In genomic region chr4:155840076-155841002, GRCm38 (mm10) we compare ENCODE assay signal across 8 mouse cellular contexts. TPM values are rescaled to one million over a fixed set of nuclear protein-coding genes. Genes with fewer than 3 reads are reported as not detected.
DNase-seq lines count a peak whose midpoint lies in the region; ATAC-seq and TF ChIP-seq lines count a peak whose summit lies in the region.

No protein-coding gene starts in this region.

- H3ac ChIP-seq in C2C12 (ENCODE audit: control insufficient read depth, insufficient read length, low read depth) = peak overlapping the region; percentile 61

- peaks cover 25% of the 10 kb centered on the region for H3K36me3 ChIP-seq in heart, embryonic 10.5 days
- peaks cover 9% of the 10 kb centered on the region for H3K36me3 ChIP-seq in C2C12 (ENCODE audit: control insufficient read depth, insufficient read depth)
- H3K36me3 ChIP-seq in embryonic facial prominence, embryonic 14.5 days (ENCODE audit: control insufficient read depth, insufficient read depth, low read length) = peaks cover 14% of the 10 kb centered on the region; the same call in 1 of the 2 replicates
- H3K36me3 ChIP-seq in intestine, embryonic 16.5 days (ENCODE audit: control insufficient read depth, insufficient read depth, low read length) = no peaks in the 10 kb centered on the region

- H3K4me3 ChIP-seq in heart, embryonic 10.5 days = peak overlapping the region; percentile 70
- peak overlapping the region; percentile 37 for H3K4me3 ChIP-seq in C2C12 (ENCODE audit: insufficient read depth, poor library complexity, severe bottlenecking)
- H3K4me3 ChIP-seq in embryonic facial prominence, embryonic 14.5 days (ENCODE audit: low read depth, low read length) = peak overlapping the region; percentile 52
- peak overlapping the region; percentile 60 for H3K4me3 ChIP-seq in intestine, embryonic 16.5 days (ENCODE audit: low read length)

- no peak for DNase-seq in heart, embryonic 10.5 days (ENCODE audit: low spot score)
- no peak for DNase-seq in heart, adult 11 months
- DNase-seq in embryonic facial prominence, embryonic 14.5 days (ENCODE audit: low spot score) = no peak
- peak; percentile 36 for DNase-seq in neural tube, embryonic 10.5 days (ENCODE audit: extremely low spot score, low spot score)
- no peak for DNase-seq in cerebellum, adult 9-10 months
- no peak for DNase-seq in layer of hippocampus, postnatal 10 days (ENCODE audit: low spot score in 2 of 2)

- peaks cover 17% of the 10 kb centered on the region for H3K27me3 ChIP-seq in heart, embryonic 10.5 days (ENCODE audit: insufficient read depth, poor library complexity, severe bottlenecking)
- H3K27me3 ChIP-seq in C2C12 (ENCODE audit: control insufficient read depth, insufficient read depth, insufficient read length) = no peaks in the 10 kb centered on the region
- H3K27me3 ChIP-seq in embryonic facial prominence, embryonic 14.5 days (replicated peaks; ENCODE audit: control insufficient read depth, insufficient read depth, low read length) = no peaks in the 10 kb centered on the region
- H3K27me3 ChIP-seq in intestine, embryonic 16.5 days (replicated peaks; ENCODE audit: control insufficient read depth, insufficient read depth, low read length) = no peaks in the 10 kb centered on the region

- H3K9me3 ChIP-seq in heart, embryonic 10.5 days = no peaks in the 10 kb centered on the region
- H3K9me3 ChIP-seq in embryonic facial prominence, embryonic 14.5 days (ENCODE audit: control insufficient read depth, low read length) = no peaks in the 10 kb centered on the region
- no peaks in the 10 kb centered on the region for H3K9me3 ChIP-seq in intestine, embryonic 16.5 days (ENCODE audit: control insufficient read depth, low read length)

- H3K27ac ChIP-seq in heart, embryonic 10.5 days = peak overlapping the region; percentile 87
- peak overlapping the region; percentile 81 for H3K27ac ChIP-seq in embryonic facial prominence, embryonic 14.5 days (replicated peaks; ENCODE audit: low read depth, low read length)
- peak overlapping the region; percentile 93 for H3K27ac ChIP-seq in intestine, embryonic 16.5 days (ENCODE audit: low read length)

- WGBS in heart, embryonic 10.5 days = 5% methylated on average over 8 of the region's 8 CpGs
- WGBS in embryonic facial prominence, embryonic 14.5 days = 4% methylated on average over 7 of the region's 8 CpGs
- 12% methylated on average over 8 of the region's 8 CpGs for WGBS in intestine, embryonic 16.5 days

- H3K79me3 ChIP-seq in C2C12 (ENCODE audit: low read depth) = peaks cover 4% of the 10 kb centered on the region

- H3K79me2 ChIP-seq in C2C12 (ENCODE audit: control insufficient read depth, insufficient read depth) = peaks cover 14% of the 10 kb centered on the region

- peaks cover 47% of the 10 kb centered on the region for H3K4me1 ChIP-seq in heart, embryonic 10.5 days
- peaks cover 30% of the 10 kb centered on the region for H3K4me1 ChIP-seq in embryonic facial prominence, embryonic 14.5 days (ENCODE audit: control insufficient read depth, insufficient read depth, low read length)
- H3K4me1 ChIP-seq in intestine, embryonic 16.5 days (ENCODE audit: control insufficient read depth, insufficient read depth, low read length) = peaks cover 30% of the 10 kb centered on the region

- H3K9ac ChIP-seq in embryonic facial prominence, embryonic 14.5 days (ENCODE audit: low read depth, low read length) = peak overlapping the region; percentile 69
- H3K9ac ChIP-seq in intestine, embryonic 16.5 days (ENCODE audit: low read depth, low read length) = peak overlapping the region; percentile 75

- H3K4me2 ChIP-seq in embryonic facial prominence, embryonic 14.5 days (ENCODE audit: low read depth, low read length) = peak overlapping the region; percentile 94
- H3K4me2 ChIP-seq in intestine, embryonic 16.5 days (ENCODE audit: low read depth, low read length) = peak overlapping the region; percentile 97

- no peak for TF ChIP-seq CTCF in C2C12 (IDR thresholded peaks at IDR 0.05; ENCODE audit: control insufficient read depth, insufficient read depth, insufficient read length)

- no peak for ATAC-seq in embryonic facial prominence, embryonic 14.5 days (ENCODE audit: low read depth)
- no peak; the same call in 1 of the 2 replicates for ATAC-seq in intestine, embryonic 16.5 days

TF ChIP-seq in C2C12, 6 proteins besides CTCF, POLR2A, EP300 and RAD21:
- TF ChIP-seq USF1 (IDR thresholded peaks at IDR 0.05; ENCODE audit: low read depth) (no peak), CEBPB (IDR thresholded peaks at IDR 0.05; ENCODE audit: low read depth) (no peak), MYOD1 (IDR thresholded peaks at IDR 0.05; ENCODE audit: control insufficient read depth, insufficient read length, low read depth) (no peak), FOSL1 (IDR thresholded peaks at IDR 0.05; ENCODE audit: insufficient read depth, low read length, poor library complexity, severe bottlenecking) (no peak), MYOG (IDR thresholded peaks at IDR 0.05; ENCODE audit: control insufficient read depth, extremely low read depth, insufficient read length) (no peak), MAX (IDR thresholded peaks at IDR 0.05) (no peak)

RNA-seq across cellular contexts. Expression of gene Mxra8, which starts 0.9 kb away (rescaled TPM):
- polyA plus RNA-seq in heart, embryonic 10.5 days (2016; fragmentation: Nextera tagmentation; extraction: Ambion mirVana) = 39.0 and 50.5 TPM in 2 replicates
- polyA plus RNA-seq in C2C12 (2012; fragmentation: generic; extraction: Trizol) = 38.0 TPM
- 138 and 142 TPM in 2 replicates for polyA plus RNA-seq in embryonic facial prominence, embryonic 14.5 days (2014; fragmentation: Nextera tagmentation; extraction: Ambion mirVana)
- polyA plus RNA-seq in intestine, embryonic 16.5 days (2015; fragmentation: Nextera tagmentation; extraction: Ambion mirVana) = 76.3 and 80.5 TPM in 2 replicates
- 10 to 100 TPM; 14.1 to 16.0 TPM for total RNA-seq in layer of hippocampus, postnatal 10 days (2021)

RNA-seq across cellular contexts. Expression of gene Dvl1, which starts 6.9 kb away (rescaled TPM):
- polyA plus RNA-seq in heart, embryonic 10.5 days (2016; fragmentation: Nextera tagmentation; extraction: Ambion mirVana) = 2.8 and 3.6 TPM in 2 replicates
- 46.6 TPM for polyA plus RNA-seq in C2C12 (2012; fragmentation: generic; extraction: Trizol)
- polyA plus RNA-seq in embryonic facial prominence, embryonic 14.5 days (2014; fragmentation: Nextera tagmentation; extraction: Ambion mirVana) = 9.7 and 12.0 TPM in 2 replicates
- 3.7 and 4.7 TPM in 2 replicates for polyA plus RNA-seq in intestine, embryonic 16.5 days (2015; fragmentation: Nextera tagmentation; extraction: Ambion mirVana)
- 10 to 100 TPM; 69.5 to 82.8 TPM for total RNA-seq in layer of hippocampus, postnatal 10 days (2021)

RNA-seq across cellular contexts. Expression of gene Aurkaip1, which starts 9.3 kb away (rescaled TPM):
- 157 and 170 TPM in 2 replicates for polyA plus RNA-seq in heart, embryonic 10.5 days (2016; fragmentation: Nextera tagmentation; extraction: Ambion mirVana)
- polyA plus RNA-seq in C2C12 (2012; fragmentation: generic; extraction: Trizol) = 140 TPM
- 126 and 129 TPM in 2 replicates for polyA plus RNA-seq in embryonic facial prominence, embryonic 14.5 days (2014; fragmentation: Nextera tagmentation; extraction: Ambion mirVana)
- polyA plus RNA-seq in intestine, embryonic 16.5 days (2015; fragmentation: Nextera tagmentation; extraction: Ambion mirVana) = 180 and 196 TPM in 2 replicates
- 10 to 100 TPM; 66.7 to 77.0 TPM for total RNA-seq in layer of hippocampus, postnatal 10 days (2021)

RNA-seq across cellular contexts. Expression of gene Tas1r3, which starts 22.8 kb away (rescaled TPM):
- polyA plus RNA-seq in heart, embryonic 10.5 days (2016; fragmentation: Nextera tagmentation; extraction: Ambion mirVana) = 0.13 and 0.14 TPM in 2 replicates
- 0.08 TPM for polyA plus RNA-seq in C2C12 (2012; fragmentation: generic; extraction: Trizol)
- 0.36 and 0.38 TPM in 2 replicates for polyA plus RNA-seq in embryonic facial prominence, embryonic 14.5 days (2014; fragmentation: Nextera tagmentation; extraction: Ambion mirVana)
- polyA plus RNA-seq in intestine, embryonic 16.5 days (2015; fragmentation: Nextera tagmentation; extraction: Ambion mirVana) = 0.28 and 0.32 TPM in 2 replicates
- under 1 TPM; 0.27 to 0.30 TPM for total RNA-seq in layer of hippocampus, postnatal 10 days (2021)

RNA-seq across cellular contexts. Expression of gene Ccnl2, which starts 28.1 kb away (rescaled TPM):
- polyA plus RNA-seq in heart, embryonic 10.5 days (2016; fragmentation: Nextera tagmentation; extraction: Ambion mirVana) = 131 and 150 TPM in 2 replicates
- 18.8 TPM for polyA plus RNA-seq in C2C12 (2012; fragmentation: generic; extraction: Trizol)
- 163 and 175 TPM in 2 replicates for polyA plus RNA-seq in embryonic facial prominence, embryonic 14.5 days (2014; fragmentation: Nextera tagmentation; extraction: Ambion mirVana)
- 130 and 131 TPM in 2 replicates for polyA plus RNA-seq in intestine, embryonic 16.5 days (2015; fragmentation: Nextera tagmentation; extraction: Ambion mirVana)
- 10 to 100 TPM; 75.5 to 83.2 TPM for total RNA-seq in layer of hippocampus, postnatal 10 days (2021)
